Mouse (Mus musculus): ENCODE results near the gene Atf7. TPM values are rescaled to one million over a fixed set of nuclear protein-coding genes. Genes with fewer than 3 reads are reported as not detected.

Atf7 gene
- total and polyA plus RNA-seq, 3 experiments = 49.9 to 77.6 (median 49.9) TPM

GRCm38 (mm10) chr15:102506864-102507263, 118.4 kb downstream of the Atf7 start:
- Histone ChIP-seq H3K27ac (no peak overlapping the region), H3K4me1 (ENCODE audit: control insufficient read depth, insufficient read depth, low read length) (no peaks in the 10 kb centered on the region; the same call in 1 of the 2 replicates), H3K4me3 (no peak overlapping the region), H3K27me3 (ENCODE audit: control insufficient read depth, insufficient read depth, low read length) (no peaks in the 10 kb centered on the region), H3K36me3 (ENCODE audit: control insufficient read depth, insufficient read depth, low read length) (no peaks in the 10 kb centered on the region), H3K9ac (ENCODE audit: low read depth, low read length) (no peak overlapping the region), H3K79me2 (replicated peaks; ENCODE audit: control insufficient read depth, insufficient read depth, low read length) (no peaks in the 10 kb centered on the region)
- intact Hi-C loops (cut with DNase I) = no loop called here
- TF ChIP-seq POLR2A (IDR thresholded peaks at IDR 0.05; ENCODE audit: insufficient read depth, low read depth, low read length) = no peak
- DNase-seq = no peak
- 97% methylated on average over 1 of the region's 1 CpGs for WGBS

- DNase-seq = no peak
- Histone ChIP-seq H3K4me1 (ENCODE audit: control insufficient read depth, insufficient read depth, low read length) (no peaks in the 10 kb centered on the region; the same call in 1 of the 2 replicates), H3K27ac (no peak overlapping the region), H3K36me3 (ENCODE audit: control insufficient read depth, insufficient read depth, low read length) (no peaks in the 10 kb centered on the region), H3K4me3 (no peak overlapping the region), H3K27me3 (ENCODE audit: control insufficient read depth, insufficient read depth, low read length) (no peaks in the 10 kb centered on the region), H3K79me2 (replicated peaks; ENCODE audit: control insufficient read depth, insufficient read depth, low read length) (no peaks in the 10 kb centered on the region), H3K9ac (ENCODE audit: low read depth, low read length) (no peak overlapping the region)
- TF ChIP-seq EP300 (IDR thresholded peaks at IDR 0.05; ENCODE audit: insufficient read depth, low read depth, low read length) = no peak
- no peak for TF ChIP-seq POLR2A (IDR thresholded peaks at IDR 0.05; ENCODE audit: insufficient read depth, low read depth, low read length)
- no peak for TF ChIP-seq CTCF (IDR thresholded peaks at IDR 0.05)
- 29% methylated on average over 2 of the region's 2 CpGs for WGBS
- intact Hi-C loops (cut with DNase I) = no loop called here
Measured at GRCm38 (mm10) chr15:102506464-102506830, 118.8 kb downstream of the Atf7 start.

GRCm38 (mm10) chr15:102505770-102506463, 119.3 kb downstream of the Atf7 start:
- 55% methylated on average over 9 of the region's 9 CpGs for WGBS
- TF ChIP-seq EP300 (IDR thresholded peaks at IDR 0.05; ENCODE audit: insufficient read depth, low read depth, low read length) = no peak
- TF ChIP-seq POLR2A (IDR thresholded peaks at IDR 0.05; ENCODE audit: insufficient read depth, low read depth, low read length) = no peak
- TF ChIP-seq CTCF (IDR thresholded peaks at IDR 0.05) = no peak

GRCm38 (mm10) chr15:102505073-102505769, 120.0 kb downstream of the Atf7 start:
- DNase-seq = no peak
- WGBS = 60% methylated on average over 12 of the region's 12 CpGs
- no peak overlapping the region for H3K9ac ChIP-seq (ENCODE audit: low read depth, low read length)
- H3K36me3 ChIP-seq (ENCODE audit: control insufficient read depth, insufficient read depth, low read length) = no peaks in the 10 kb centered on the region
- H3K79me2 ChIP-seq (replicated peaks; ENCODE audit: control insufficient read depth, insufficient read depth, low read length) = no peaks in the 10 kb centered on the region
- intact Hi-C loops (cut with DNase I) = no loop called here
- no peak overlapping the region for H3K4me3 ChIP-seq
- no peak for TF ChIP-seq POLR2A (IDR thresholded peaks at IDR 0.05; ENCODE audit: insufficient read depth, low read depth, low read length)
- no peak for TF ChIP-seq EP300 (IDR thresholded peaks at IDR 0.05; ENCODE audit: insufficient read depth, low read depth, low read length)
- no peak for TF ChIP-seq CTCF (IDR thresholded peaks at IDR 0.05)
- no peaks in the 10 kb centered on the region for H3K27me3 ChIP-seq (ENCODE audit: control insufficient read depth, insufficient read depth, low read length)
- no peak overlapping the region for H3K27ac ChIP-seq
- no peaks in the 10 kb centered on the region; the same call in 1 of the 2 replicates for H3K4me1 ChIP-seq (ENCODE audit: control insufficient read depth, insufficient read depth, low read length)

More at GRCm38 (mm10) chr15:102505770-102506463, 119.3 kb downstream of the Atf7 start:
- H3K4me1 ChIP-seq (ENCODE audit: control insufficient read depth, insufficient read depth, low read length) = no peaks in the 10 kb centered on the region; the same call in 1 of the 2 replicates
- H3K36me3 ChIP-seq (ENCODE audit: control insufficient read depth, insufficient read depth, low read length) = no peaks in the 10 kb centered on the region
- H3K79me2 ChIP-seq (replicated peaks; ENCODE audit: control insufficient read depth, insufficient read depth, low read length) = no peaks in the 10 kb centered on the region
- no peak overlapping the region for H3K9ac ChIP-seq (ENCODE audit: low read depth, low read length)
- no peak for DNase-seq
- H3K27me3 ChIP-seq (ENCODE audit: control insufficient read depth, insufficient read depth, low read length) = no peaks in the 10 kb centered on the region
- no peak overlapping the region for H3K4me3 ChIP-seq
- intact Hi-C loops (cut with DNase I) = no loop called here
- no peak overlapping the region for H3K27ac ChIP-seq

- Histone ChIP-seq H3K79me2 (replicated peaks; ENCODE audit: control insufficient read depth, insufficient read depth, low read length) (no peaks in the 10 kb centered on the region), H3K27ac (no peak overlapping the region), H3K9ac (ENCODE audit: low read depth, low read length) (no peak overlapping the region), H3K27me3 (ENCODE audit: control insufficient read depth, insufficient read depth, low read length) (no peaks in the 10 kb centered on the region), H3K36me3 (ENCODE audit: control insufficient read depth, insufficient read depth, low read length) (no peaks in the 10 kb centered on the region), H3K4me3 (no peak overlapping the region), H3K4me1 (ENCODE audit: control insufficient read depth, insufficient read depth, low read length) (no peaks in the 10 kb centered on the region; the same call in 1 of the 2 replicates)
- intact Hi-C loops (cut with DNase I) = no loop called here
- 84% methylated on average over 9 of the region's 9 CpGs for WGBS
- no peak for DNase-seq
- TF ChIP-seq CTCF (IDR thresholded peaks at IDR 0.05) (no peak), EP300 (IDR thresholded peaks at IDR 0.05; ENCODE audit: insufficient read depth, low read depth, low read length) (no peak), POLR2A (IDR thresholded peaks at IDR 0.05; ENCODE audit: insufficient read depth, low read depth, low read length) (no peak)
Measured at GRCm38 (mm10) chr15:102503924-102504782, 121.1 kb downstream of the Atf7 start.

All from heart, adult 2 months (tissue).